Mouse (Mus musculus): Measurements from ENCODE around the gene Cfap65. TPM values are rescaled to one million over a fixed set of nuclear protein-coding genes. Genes with fewer than 3 reads are reported as not detected.

Gene Cfap65
- polyA plus RNA-seq, 1 experiment from 2014 or later: 0.85 TPM

- Histone ChIP-seq H3K4me1 (no peaks in the 10 kb centered on the region), H3K4me3 (no peak overlapping the region), H3K4me2 (replicated peaks) (no peak overlapping the region), H3K27ac (no peak overlapping the region), H3K36me3 (no peaks in the 10 kb centered on the region), H3K9ac (no peak overlapping the region), H3K27me3 (peaks cover 19% of the 10 kb centered on the region; the same call in 1 of the 2 replicates), H3K9me3 (replicated peaks) (no peaks in the 10 kb centered on the region)
- 45% methylated on average over 6 of the region's 6 CpGs for WGBS
- no peak for ATAC-seq (ENCODE audit: low FRiP score)
These were observed 8.7 kb downstream of the Cfap65 start for GRCm38 (mm10) chr1:74926721-74927120.

DNA sequence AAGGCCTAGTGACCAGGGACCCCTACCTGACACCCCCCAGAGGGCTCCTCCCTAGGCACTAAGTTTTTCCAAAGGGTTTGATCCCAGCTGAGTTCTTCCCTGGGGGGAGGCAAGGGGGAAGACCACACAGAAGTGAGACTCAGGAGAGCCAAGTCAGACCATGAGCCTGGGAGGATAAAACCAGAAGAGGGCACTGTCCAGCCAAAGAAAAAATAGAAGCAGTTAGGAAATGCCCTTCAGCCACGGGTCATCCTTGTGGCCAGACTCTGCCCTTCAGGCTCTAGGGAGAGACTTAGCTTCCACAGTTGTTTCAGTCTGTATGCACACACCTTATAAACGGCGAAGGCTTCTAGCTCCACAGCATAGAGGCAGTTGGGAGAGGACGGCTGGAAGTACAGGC lies 10.9 kb downstream of the Cfap65 start:
- H3K36me3 ChIP-seq: no peaks in the 10 kb centered on the region
- H3K4me1 ChIP-seq: no peaks in the 10 kb centered on the region
- no peaks in the 10 kb centered on the region for H3K9me3 ChIP-seq (replicated peaks)
- no peak overlapping the region for H3K9ac ChIP-seq
- peaks cover 15% of the 10 kb centered on the region; the same call in 1 of the 2 replicates for H3K27me3 ChIP-seq
- H3K27ac ChIP-seq: no peak overlapping the region
- no peak overlapping the region for H3K4me3 ChIP-seq
- WGBS: 71% methylated on average over 4 of the region's 4 CpGs
- ATAC-seq (ENCODE audit: low FRiP score): no peak
- H3K4me2 ChIP-seq (replicated peaks): no peak overlapping the region

DNA sequence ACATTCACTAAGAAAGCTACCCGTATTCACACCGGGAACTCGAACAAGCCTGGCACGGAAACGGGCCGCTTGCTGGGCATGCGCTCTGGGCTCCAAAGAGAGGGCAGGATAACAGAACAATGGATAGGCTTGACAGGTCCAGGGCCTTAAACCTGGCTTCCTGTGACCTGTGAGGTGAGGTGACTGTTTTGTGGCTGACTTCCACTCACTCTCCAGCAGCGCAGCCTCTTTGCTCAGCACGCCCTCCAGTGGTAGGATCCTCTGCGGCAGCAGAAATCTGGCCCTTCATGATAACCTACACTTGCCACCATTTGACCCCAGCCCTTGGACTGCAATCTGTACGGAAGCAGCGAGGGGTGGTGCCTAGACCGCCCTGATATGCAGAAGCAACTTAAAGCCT lies 19.7 kb downstream of the Cfap65 start:
- Histone ChIP-seq H3K9ac (no peak overlapping the region), H3K4me2 (replicated peaks) (peak overlapping the region; percentile 30), H3K4me3 (no peak overlapping the region), H3K27me3 (peaks cover 37% of the 10 kb centered on the region), H3K27ac (no peak overlapping the region), H3K36me3 (no peaks in the 10 kb centered on the region), H3K9me3 (replicated peaks) (no peaks in the 10 kb centered on the region), H3K4me1 (no peaks in the 10 kb centered on the region)
- 20% methylated on average over 13 of the region's 13 CpGs for WGBS
- ATAC-seq (ENCODE audit: low FRiP score): no peak

GRCm38 (mm10) chr1:74902191-74902590 lies 33.2 kb downstream of the Cfap65 start:
- H3K27ac ChIP-seq: no peak overlapping the region
- peaks cover 83% of the 10 kb centered on the region for H3K27me3 ChIP-seq
- no peak overlapping the region for H3K4me2 ChIP-seq (replicated peaks)
- H3K4me1 ChIP-seq: peaks cover 24% of the 10 kb centered on the region
- no peaks in the 10 kb centered on the region for H3K36me3 ChIP-seq
- H3K9me3 ChIP-seq (replicated peaks): no peaks in the 10 kb centered on the region
- H3K4me3 ChIP-seq: no peak overlapping the region
- H3K9ac ChIP-seq: no peak overlapping the region
- ATAC-seq (ENCODE audit: low FRiP score): no peak
- 30% methylated on average over 6 of the region's 6 CpGs for WGBS

DNA sequence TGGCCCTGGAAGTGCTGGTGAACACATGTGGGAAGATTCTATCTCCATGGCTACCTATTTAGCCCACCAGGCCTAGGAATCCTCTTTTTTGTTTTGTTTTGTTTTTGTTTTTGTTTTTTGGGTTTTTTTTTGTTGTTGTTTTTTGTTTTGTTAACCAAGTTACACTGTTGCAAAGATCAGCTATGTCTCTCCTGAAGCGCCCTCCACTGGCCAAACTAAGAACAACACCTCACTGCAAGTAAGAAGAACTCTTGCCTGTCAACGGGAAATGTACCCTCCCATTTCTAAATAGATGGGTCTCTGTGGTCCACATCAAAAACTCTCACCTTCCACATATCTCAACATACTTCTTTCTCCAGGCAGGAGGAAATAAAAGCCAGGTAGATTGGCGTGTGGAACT lies 33.7 kb downstream of the Cfap65 start:
- no peak overlapping the region for H3K4me3 ChIP-seq
- H3K4me2 ChIP-seq (replicated peaks): no peak overlapping the region
- H3K9me3 ChIP-seq (replicated peaks): no peaks in the 10 kb centered on the region
- H3K4me1 ChIP-seq: peaks cover 24% of the 10 kb centered on the region
- H3K9ac ChIP-seq: no peak overlapping the region
- no peak overlapping the region for H3K27ac ChIP-seq
- H3K36me3 ChIP-seq: no peaks in the 10 kb centered on the region
- peaks cover 88% of the 10 kb centered on the region for H3K27me3 ChIP-seq
- ATAC-seq (ENCODE audit: low FRiP score): no peak
- 0% methylated on average over 3 of the region's 3 CpGs for WGBS

GRCm38 (mm10) chr1:74900341-74901285 lies 34.8 kb downstream of the Cfap65 start:
- Histone ChIP-seq H3K27ac (no peak overlapping the region), H3K36me3 (no peaks in the 10 kb centered on the region), H3K27me3 (peaks cover 96% of the 10 kb centered on the region), H3K4me1 (peaks cover 33% of the 10 kb centered on the region), H3K4me2 (replicated peaks) (peak overlapping the region; percentile 63), H3K9ac (peak overlapping the region; percentile 43), H3K4me3 (peak overlapping the region; percentile 35), H3K9me3 (replicated peaks) (no peaks in the 10 kb centered on the region)
- 0% methylated on average over 59 of the region's 66 CpGs for WGBS
- no peak for ATAC-seq (ENCODE audit: low FRiP score)

GRCm38 (mm10) chr1:74898656-74899431 lies 36.6 kb downstream of the Cfap65 start:
- H3K4me2 ChIP-seq (replicated peaks): no peak overlapping the region

DNA sequence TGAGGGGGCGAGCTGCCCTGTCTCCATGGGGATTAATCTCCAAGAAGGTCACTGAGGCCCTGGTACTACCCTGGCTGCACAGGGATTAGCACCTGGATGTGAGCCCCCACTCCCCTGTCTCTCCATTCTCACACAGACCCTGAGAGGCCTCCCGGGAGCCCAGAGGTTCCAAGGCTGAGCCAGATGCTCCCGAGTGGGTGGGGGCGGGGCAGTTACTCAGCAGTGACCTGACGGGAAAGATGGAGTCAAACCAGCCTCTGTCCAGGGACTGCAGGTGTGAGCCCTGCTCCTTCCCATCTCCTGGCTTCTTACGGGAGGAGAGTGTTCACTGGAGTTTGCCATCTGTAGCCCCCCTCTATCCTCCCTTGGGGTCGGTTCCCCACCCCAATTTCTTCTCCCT lies 37.4 kb downstream of the Cfap65 start:
- no peaks in the 10 kb centered on the region for H3K36me3 ChIP-seq
- H3K27ac ChIP-seq: no peak overlapping the region
- H3K9me3 ChIP-seq (replicated peaks): no peaks in the 10 kb centered on the region
- H3K27me3 ChIP-seq: peaks cover 99% of the 10 kb centered on the region
- ATAC-seq (ENCODE audit: low FRiP score): no peak
- peaks cover 43% of the 10 kb centered on the region for H3K4me1 ChIP-seq
- H3K4me3 ChIP-seq: no peak overlapping the region
- WGBS: under 1% methylated on average over 7 of the region's 7 CpGs
- H3K9ac ChIP-seq: no peak overlapping the region
- no peak overlapping the region for H3K4me2 ChIP-seq (replicated peaks)

More at GRCm38 (mm10) chr1:74898656-74899431, 36.6 kb downstream of the Cfap65 start:
- ATAC-seq (ENCODE audit: low FRiP score): no peak
- Histone ChIP-seq H3K4me1 (peaks cover 38% of the 10 kb centered on the region), H3K4me3 (no peak overlapping the region), H3K9ac (no peak overlapping the region), H3K27ac (no peak overlapping the region), H3K9me3 (replicated peaks) (no peaks in the 10 kb centered on the region), H3K27me3 (peaks cover 99% of the 10 kb centered on the region), H3K36me3 (no peaks in the 10 kb centered on the region)
- WGBS: 8% methylated on average over 8 of the region's 10 CpGs

DNA sequence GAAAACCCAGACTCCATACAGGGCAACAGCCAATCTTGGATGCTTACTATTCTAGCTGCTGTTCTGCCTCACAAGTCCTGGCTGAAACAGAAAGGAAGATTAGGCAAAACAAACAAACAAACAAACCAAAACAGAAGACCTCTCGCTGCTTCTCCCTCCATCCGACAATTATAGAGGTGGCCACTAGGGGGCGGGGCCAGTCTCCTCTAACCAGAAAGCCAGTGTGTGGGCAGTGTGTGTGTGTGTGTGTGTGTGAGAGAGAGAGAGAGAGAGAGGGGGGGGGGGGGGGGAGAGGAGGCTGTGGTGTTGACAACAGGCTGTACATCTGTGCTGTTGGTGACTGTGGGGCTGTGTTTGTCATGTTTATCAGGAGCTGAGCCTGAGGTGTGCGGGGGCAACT lies 40.4 kb downstream of the Cfap65 start:
- no peak overlapping the region for H3K4me2 ChIP-seq (replicated peaks)
- H3K36me3 ChIP-seq: no peaks in the 10 kb centered on the region
- H3K4me3 ChIP-seq: no peak overlapping the region
- no peak overlapping the region for H3K9ac ChIP-seq
- WGBS: 22% methylated on average over 4 of the region's 4 CpGs
- no peaks in the 10 kb centered on the region for H3K9me3 ChIP-seq (replicated peaks)
- ATAC-seq (ENCODE audit: low FRiP score): peak; percentile 44
- peaks cover 40% of the 10 kb centered on the region for H3K4me1 ChIP-seq
- H3K27me3 ChIP-seq: peaks cover 99% of the 10 kb centered on the region
- H3K27ac ChIP-seq: no peak overlapping the region

DNA sequence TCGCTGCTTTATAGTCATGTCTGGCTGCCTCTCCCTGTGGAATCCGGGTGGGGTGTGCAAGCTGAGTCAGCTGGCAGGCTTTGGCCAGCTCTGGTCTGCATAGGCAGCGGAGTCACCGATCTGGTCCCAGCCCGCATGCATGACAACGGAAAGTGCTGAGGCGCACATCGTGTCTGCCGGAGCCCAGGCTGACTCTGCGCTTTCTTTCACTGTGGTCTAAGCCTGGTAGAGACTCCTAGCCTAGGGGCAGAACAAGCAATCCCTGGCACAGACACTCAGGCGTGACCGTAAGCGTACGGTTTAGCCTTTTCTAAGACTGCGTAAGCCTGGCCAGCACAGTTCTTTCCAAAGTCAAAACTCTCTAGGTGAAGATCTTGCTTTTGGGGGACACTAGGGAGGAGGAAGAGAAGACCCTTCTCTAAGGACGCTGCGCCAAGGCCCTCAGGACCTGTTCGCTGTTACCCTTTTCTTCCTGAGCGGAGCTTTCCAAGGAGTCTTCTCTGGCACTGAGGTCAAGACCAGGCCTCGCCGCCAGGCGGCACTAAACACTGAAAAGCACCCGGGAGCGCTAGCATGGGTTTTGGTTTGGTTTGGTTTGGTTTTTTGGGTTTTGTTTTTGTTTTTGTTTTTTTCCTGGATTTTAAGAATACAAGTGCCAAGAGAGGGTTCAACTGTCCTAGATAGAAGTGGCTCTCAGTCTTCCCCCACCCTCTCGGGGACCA lies 42.1 kb downstream of the Cfap65 start, which contains the start of gene Cryba2:
Gene Cryba2 (minus strand): TSS at position 10 of the 722 bp plus-strand sequence.
- peaks cover 97% of the 10 kb centered on the region for H3K27me3 ChIP-seq
- peak within 1 kb of the TSS; percentile 15 for H3K4me3 ChIP-seq
- whole genome bisulfite sequencing: 5% methylated on average over 25 of the region's 25 CpGs
- H3K4me2 ChIP-seq (replicated peaks): peak within 1 kb of the TSS; percentile 34
- no peak within 1 kb of the TSS for H3K9ac ChIP-seq
- H3K9me3 ChIP-seq (replicated peaks): no peaks in the 10 kb centered on the region
- H3K27ac ChIP-seq: no peak within 1 kb of the TSS
- H3K4me1 ChIP-seq: peaks cover 32% of the 10 kb centered on the region
- ATAC-seq (ENCODE audit: low FRiP score): peak; percentile 47; the same call in 1 of the 2 replicates
- H3K36me3 ChIP-seq: no peaks in the 10 kb centered on the region

- Histone ChIP-seq H3K9ac (no peak overlapping the region), H3K9me3 (replicated peaks) (no peaks in the 10 kb centered on the region), H3K36me3 (no peaks in the 10 kb centered on the region), H3K4me1 (peaks cover 26% of the 10 kb centered on the region), H3K27ac (no peak overlapping the region), H3K4me2 (replicated peaks) (peak overlapping the region; percentile 34), H3K4me3 (peak overlapping the region; percentile 15), H3K27me3 (peaks cover 98% of the 10 kb centered on the region)
- ATAC-seq (ENCODE audit: low FRiP score): 0 out of 2 replicates have a peak, but pooled peaks have one; percentile 15
- WGBS: 2% methylated on average over 39 of the region's 39 CpGs
These were observed 42.9 kb downstream of the Cfap65 start for GRCm38 (mm10) chr1:74892351-74893133.

All from hindbrain, embryonic 12.5 days (tissue).